Mouse (Mus musculus) lung, embryonic 14.5 days (tissue): ENCODE measurements at regions not wholly inside any gene's neighbourhood (a gene's known extent, or its start where the extent isn't known, plus 50 kb on each side); places are given as distances from the start of the nearest gene placed in this dataset.
"Not testable (repeated sequence)": the region's sequence is repeated elsewhere in the genome, so short reads cannot be mapped to it uniquely, and the experiment has no call there.

Experiments
- ATAC-seq: fragments of 200-750 bp; cut with Nextera tagmentation; 2 replicates; pipeline ENCODE4 v1.8.0; 2017; ENCODE audit warnings: mild to moderate bottlenecking, moderate TSS enrichment, moderate library complexity; ENCODE audit not compliant: insufficient read depth
- DNase-seq: peaks from one replicate; pipeline ENCODE4 v3.0.0-alpha.2; 2015
- H3K27ac ChIP-seq: fragments of 300-500 bp; sonication (generic); 2 replicates; pipeline ENCODE4 v1.5.1; 2014; ENCODE audit warnings: low read depth, mild to moderate bottlenecking, moderate library complexity
- H3K27me3 ChIP-seq: fragments of 300-500 bp; sonication (generic); 2 replicates; pipeline ENCODE4 v1.6.1; 2014; ENCODE audit warnings: low read length, control low read depth; ENCODE audit not compliant: insufficient read depth
- H3K36me3 ChIP-seq: fragments of 300-500 bp; sonication (generic); 2 replicates; pipeline ENCODE4 v1.6.1; 2014; ENCODE audit warnings: control low read depth; ENCODE audit not compliant: insufficient read depth
- H3K4me1 ChIP-seq: fragments of 300-500 bp; sonication (generic); 2 replicates; pipeline ENCODE4 v1.6.1; 2014; ENCODE audit warnings: antibody characterized with exemption, control low read depth; ENCODE audit not compliant: insufficient read depth
- H3K4me2 ChIP-seq: fragments of 300-500 bp; sonication (generic); 2 replicates; pipeline ENCODE4 v1.6.1; 2014; ENCODE audit warnings: mild to moderate bottlenecking
- H3K4me3 ChIP-seq: fragments of 300-500 bp; sonication (generic); 2 replicates; pipeline ENCODE4 v1.5.1; 2014; ENCODE audit warnings: low read depth, low read length
- H3K9ac ChIP-seq: fragments of 300-500 bp; sonication (generic); 2 replicates; pipeline ENCODE4 v1.6.1; 2014
- H3K9me3 ChIP-seq: fragments of 300-500 bp; sonication (generic); 2 replicates; pipeline ENCODE4 v1.6.1; 2016; ENCODE audit warnings: low read depth, low read length, control low read depth
- CTCF ChIP-seq: IDR thresholded peaks from 2 replicates; pipeline ENCODE4 v1.5.1; 2016; ENCODE audit warnings: antibody characterized with exemption, low read depth
- WGBS: fragments of 180-500 bp; shearing (Covaris S2); extraction: QIAGEN DNeasy Blood & Tissue Kit; methylation state at CpG from one replicate; pipeline ENCODE4 v1.1.7; 2014; 5-methylcytosine and 5-hydroxymethylcytosine counted together

DNA sequence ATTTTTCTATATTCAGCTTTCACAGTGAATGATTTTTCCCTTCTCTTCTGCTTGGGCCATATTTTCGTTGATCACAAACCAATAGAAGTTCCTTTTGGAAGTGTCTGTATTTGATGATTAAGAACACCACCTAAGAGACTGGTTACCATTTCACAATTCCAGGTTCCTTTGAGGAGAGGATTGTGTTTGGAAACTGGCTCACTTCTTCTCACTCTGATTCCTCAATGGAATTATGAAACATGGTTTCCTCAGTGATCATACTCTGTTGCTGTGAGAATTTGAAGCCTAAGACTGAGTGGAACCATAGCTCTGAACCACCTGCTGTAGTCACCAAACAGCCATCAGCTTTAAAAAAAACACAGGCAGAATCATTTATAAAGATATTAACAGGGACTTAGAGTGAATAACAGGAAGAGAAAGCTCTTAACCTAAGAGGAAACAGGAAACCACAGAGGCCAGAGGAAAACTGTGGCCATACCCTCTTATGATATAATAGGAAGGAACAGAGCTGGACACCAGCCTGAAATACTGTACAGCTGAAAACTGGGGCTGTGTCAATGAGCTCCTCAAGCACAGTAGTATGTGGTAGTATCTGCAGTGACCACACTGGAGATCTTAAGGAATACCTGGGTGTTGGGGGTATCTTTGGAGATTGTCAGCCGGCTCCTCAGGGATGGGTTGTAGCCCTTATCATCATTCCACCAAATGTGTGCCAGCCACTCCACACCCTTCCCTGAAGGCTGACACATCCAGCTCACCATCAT, 528.6 kb upstream of the Zfp386 start:
- H3K9ac ChIP-seq, H3K4me1 ChIP-seq, H3K9me3 ChIP-seq, ATAC-seq, H3K36me3 ChIP-seq, H3K27ac ChIP-seq, H3K4me3 ChIP-seq, H3K27me3 ChIP-seq, DNase-seq, H3K4me2 ChIP-seq: not testable (repeated sequence)
- 68% methylated on average over 2 of the region's 2 CpGs for WGBS

DNA sequence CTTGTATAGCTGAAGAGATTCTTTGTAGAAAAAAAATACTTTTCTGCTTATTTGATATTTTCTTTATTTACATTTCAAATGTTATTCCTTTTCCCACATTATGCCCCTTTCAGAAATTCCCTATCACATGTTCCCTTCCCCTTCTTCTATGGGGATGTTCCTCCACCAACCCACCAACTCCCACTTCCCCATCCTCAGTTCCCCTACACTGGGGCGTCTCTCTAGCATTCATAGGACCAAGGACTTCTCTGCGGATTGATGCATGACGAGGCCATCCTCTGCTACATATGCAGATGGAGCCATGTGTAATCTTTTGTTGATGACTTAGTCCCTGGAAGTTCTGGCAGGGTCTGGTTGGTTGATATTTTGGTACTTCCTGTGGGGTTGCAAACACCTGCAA, 520.5 kb upstream of the Zfp386 start:
- Histone ChIP-seq H3K9ac (no peak overlapping the region), H3K9me3 (no peaks in the 10 kb centered on the region; the same call in 1 of the 2 replicates), H3K4me2 (no peak overlapping the region), H3K36me3 (no peaks in the 10 kb centered on the region), H3K27me3 (no peaks in the 10 kb centered on the region), H3K27ac (no peak overlapping the region), H3K4me3 (no peak overlapping the region), H3K4me1 (no peaks in the 10 kb centered on the region)
- no peak for TF ChIP-seq CTCF
- 75% methylated on average over 3 of the region's 3 CpGs for WGBS
- ATAC-seq: no peak
- DNase-seq: no peak

DNA sequence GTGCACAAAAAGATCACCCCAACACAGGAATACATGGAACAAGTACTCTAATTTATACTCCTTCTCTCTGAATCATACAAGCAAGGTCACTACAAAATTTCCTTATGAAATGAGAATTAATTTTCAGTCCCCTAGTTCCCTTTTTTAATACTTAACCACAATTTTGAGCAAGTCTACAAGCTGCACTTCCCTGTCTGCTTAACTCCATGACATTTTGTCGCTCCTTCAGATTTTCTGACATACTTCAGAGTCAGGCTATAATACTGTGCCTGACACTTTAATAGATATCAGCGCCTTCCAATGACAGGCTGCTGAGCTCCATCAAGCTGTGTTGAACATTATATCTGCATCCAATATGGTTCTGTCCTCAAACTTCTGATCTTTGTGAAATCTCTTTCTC, 505.0 kb upstream of the Zfp386 start:
- Histone ChIP-seq H3K9ac (no peak overlapping the region), H3K4me2 (no peak overlapping the region), H3K9me3 (no peaks in the 10 kb centered on the region; the same call in 1 of the 2 replicates), H3K36me3 (no peaks in the 10 kb centered on the region), H3K4me3 (no peak overlapping the region), H3K27me3 (no peaks in the 10 kb centered on the region), H3K4me1 (no peaks in the 10 kb centered on the region), H3K27ac (no peak overlapping the region)
- 66% methylated on average over 2 of the region's 2 CpGs for WGBS
- no peak for DNase-seq
- TF ChIP-seq CTCF: no peak
- ATAC-seq: no peak

DNA sequence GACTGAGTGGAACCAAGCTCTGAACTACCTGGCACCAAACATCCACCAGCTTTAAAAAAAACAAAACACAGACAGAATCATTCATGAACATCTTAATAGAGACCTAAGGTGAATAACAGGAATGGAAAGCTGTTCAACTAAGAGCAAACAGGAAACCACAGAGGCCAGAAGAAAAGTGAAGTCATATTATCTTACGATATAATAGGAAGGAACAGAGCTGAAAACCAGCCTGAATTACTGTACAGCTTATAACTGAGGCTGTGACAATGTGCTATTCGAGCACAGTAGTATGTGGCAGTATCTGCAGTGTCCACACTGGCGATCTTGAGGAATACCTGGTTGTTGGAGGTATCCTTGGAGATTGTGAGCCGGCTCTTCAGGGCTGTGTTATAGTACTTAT, 480.6 kb upstream of the Zfp386 start:
- not testable (repeated sequence) for H3K36me3 ChIP-seq, H3K9me3 ChIP-seq, ATAC-seq, DNase-seq, H3K27ac ChIP-seq, H3K4me2 ChIP-seq, H3K4me1 ChIP-seq, H3K9ac ChIP-seq, H3K27me3 ChIP-seq, H3K4me3 ChIP-seq
- 61% methylated on average over 4 of the region's 4 CpGs for WGBS

DNA sequence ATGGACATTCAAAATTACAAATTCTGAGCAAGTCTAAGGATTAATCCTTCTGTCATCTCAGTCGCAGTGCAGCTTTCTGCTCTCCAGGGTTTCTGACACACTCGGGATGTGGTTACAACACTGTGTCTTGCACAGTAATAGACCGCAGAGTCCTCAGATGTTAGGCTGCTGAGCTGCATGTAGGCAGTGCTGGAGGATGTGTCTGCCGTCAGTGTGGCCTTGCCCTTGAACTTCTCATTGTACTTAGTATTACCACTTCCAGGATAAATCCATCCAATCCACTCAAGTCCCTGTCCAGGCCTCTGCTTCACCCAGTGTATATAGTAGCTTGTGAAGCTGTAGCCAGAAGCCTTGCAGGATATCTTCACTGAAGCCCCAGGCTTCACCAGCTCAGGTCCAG, 454.5 kb upstream of the Zfp386 start:
- H3K4me3 ChIP-seq: not testable (repeated sequence)

DNA sequence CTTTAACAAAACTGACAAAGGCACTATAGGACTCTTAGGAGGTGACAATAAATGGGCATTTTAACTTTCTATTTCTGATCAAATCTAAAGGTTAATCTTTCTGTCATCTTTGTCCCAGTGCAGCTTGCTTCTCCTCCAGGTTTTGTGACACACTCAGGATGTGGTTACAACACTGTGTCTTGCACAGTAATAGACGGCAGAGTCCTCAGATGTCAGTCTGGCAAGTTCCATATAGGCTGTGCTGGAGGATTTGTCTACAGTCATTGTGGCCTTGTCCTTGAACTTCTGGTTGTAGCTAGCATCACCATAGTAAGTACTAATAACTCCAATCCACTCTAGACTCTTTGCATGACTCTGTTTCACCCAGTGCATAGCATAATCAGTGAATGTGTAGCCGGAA, 443.8 kb upstream of the Zfp386 start:
- DNase-seq (no peak), ATAC-seq (no peak)
- no peaks in the 10 kb centered on the region for H3K36me3 ChIP-seq
- 81% methylated on average over 2 of the region's 2 CpGs for WGBS
- H3K4me2 ChIP-seq: no peak overlapping the region
- no peaks in the 10 kb centered on the region for H3K4me1 ChIP-seq
- H3K27ac ChIP-seq: no peak overlapping the region
- H3K9me3 ChIP-seq: peaks cover 4% of the 10 kb centered on the region; the same call in 1 of the 2 replicates
- H3K27me3 ChIP-seq: no peaks in the 10 kb centered on the region
- TF ChIP-seq CTCF: no peak
- H3K4me3 ChIP-seq: no peak overlapping the region
- no peak overlapping the region for H3K9ac ChIP-seq

More for the DNA sequence above, 454.5 kb upstream of the Zfp386 start:
- H3K4me2 ChIP-seq, H3K36me3 ChIP-seq, H3K27me3 ChIP-seq, ATAC-seq, H3K9ac ChIP-seq, DNase-seq, H3K9me3 ChIP-seq, H3K27ac ChIP-seq, H3K4me1 ChIP-seq: not testable (repeated sequence)
- WGBS: 89% methylated on average over 4 of the region's 4 CpGs

DNA sequence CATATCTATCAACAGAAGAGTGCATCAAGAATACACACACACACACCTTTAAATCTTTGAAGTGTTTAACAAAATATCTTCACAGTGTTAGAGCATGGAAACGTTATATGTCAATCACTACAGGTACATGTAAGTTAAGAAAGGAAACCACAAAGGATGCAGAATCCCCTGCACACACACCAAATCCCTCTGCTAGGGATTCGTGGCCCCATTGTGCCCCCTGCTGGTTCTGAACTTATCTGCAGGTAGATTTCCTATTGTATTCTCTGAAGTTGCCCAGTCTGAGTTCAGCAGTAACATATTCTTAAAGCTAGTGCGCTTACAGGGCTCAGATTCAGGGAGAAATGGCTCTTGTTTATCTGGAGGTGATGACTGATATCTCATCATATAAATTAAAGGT, 442.6 kb upstream of the Zfp386 start:
- TF ChIP-seq CTCF: no peak
- Histone ChIP-seq H3K27ac (no peak overlapping the region), H3K4me1 (no peaks in the 10 kb centered on the region), H3K4me2 (no peak overlapping the region), H3K36me3 (no peaks in the 10 kb centered on the region), H3K9ac (no peak overlapping the region), H3K4me3 (no peak overlapping the region), H3K9me3 (peaks cover 4% of the 10 kb centered on the region; the same call in 1 of the 2 replicates), H3K27me3 (no peaks in the 10 kb centered on the region)
- DNase-seq (no peak), ATAC-seq (no peak)
- WGBS: 42% methylated on average over 3 of the region's 3 CpGs

DNA sequence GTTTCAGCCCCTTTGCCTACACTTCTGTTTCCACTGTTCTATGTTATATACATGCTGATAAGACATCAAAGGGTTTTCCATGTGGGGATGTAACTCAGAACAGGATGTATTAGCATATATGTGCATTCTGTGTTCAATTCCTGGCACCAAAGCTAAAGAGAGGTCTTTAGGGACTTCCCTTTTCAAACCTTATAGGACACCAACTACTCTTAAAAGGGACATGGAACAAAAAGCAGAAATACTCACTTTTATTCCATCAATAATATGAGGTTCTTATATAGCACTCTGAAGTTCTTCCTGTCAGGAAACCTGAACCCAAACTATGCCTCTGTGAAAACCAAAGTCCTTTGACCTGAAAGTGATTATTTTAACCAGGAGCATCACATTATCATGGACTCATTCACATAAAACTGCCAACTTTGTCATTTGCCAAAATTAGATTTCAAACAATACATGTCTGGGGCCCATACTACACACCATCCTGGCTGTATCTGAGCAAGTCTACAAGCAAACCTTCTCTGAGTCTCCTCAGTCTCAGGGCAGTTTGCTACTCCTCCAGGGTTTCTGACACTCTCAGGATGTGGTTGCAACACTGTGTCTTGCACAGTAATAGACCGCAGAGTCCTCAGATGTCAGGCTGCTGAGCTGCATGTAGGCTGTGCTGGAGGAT, 424.8 kb upstream of the Zfp386 start:
- not testable (repeated sequence) for ATAC-seq, H3K36me3 ChIP-seq, H3K9me3 ChIP-seq, H3K27ac ChIP-seq, DNase-seq, H3K9ac ChIP-seq, H3K4me1 ChIP-seq, H3K4me2 ChIP-seq, H3K27me3 ChIP-seq, H3K4me3 ChIP-seq
- no CpG with 5 or more reads among the region's 1 CpGs for WGBS
